Mouse (Mus musculus): Measurements from ENCODE around the gene Rhoa. TPM values are rescaled to one million over a fixed set of nuclear protein-coding genes. Genes with fewer than 3 reads are reported as not detected.

Rhoa gene
- total and polyA plus RNA-seq, 3 experiments = 110 to 234 (median 216) TPM

GRCm38 (mm10) chr9:108290016-108290750 lies 15.7 kb upstream of the Rhoa start, which contains the start of gene Nicn1:
Gene Nicn1 (plus strand): TSS chr9:108290429.
- Histone ChIP-seq H3K4me3 (peak within 1 kb of the TSS; percentile 83), H3K4me1 (ENCODE audit: control insufficient read depth, insufficient read depth, low read length) (peaks cover 5% of the 10 kb centered on the region), H3K79me2 (replicated peaks; ENCODE audit: control insufficient read depth, insufficient read depth, low read length) (no peaks in the 10 kb centered on the region), H3K27me3 (ENCODE audit: control insufficient read depth, insufficient read depth, low read length) (no peaks in the 10 kb centered on the region), H3K27ac (peak within 1 kb of the TSS; percentile 77), H3K36me3 (ENCODE audit: control insufficient read depth, insufficient read depth, low read length) (0 out of 2 replicates have a peak, but pooled peaks cover 3% of the 10 kb centered on the region), H3K9ac (ENCODE audit: low read depth, low read length) (peak within 1 kb of the TSS; percentile 82)
- under 1% methylated on average over 32 of the region's 32 CpGs for WGBS
- intact Hi-C loops (cut with DNase I) = loop anchor here (2.0 kb wide), 1 partner anchor 15 kb away; no protein-coding TSS in a partner anchor
- peak; percentile 85 to 93 for DNase-seq
- TF ChIP-seq POLR2A (IDR thresholded peaks at IDR 0.05; ENCODE audit: insufficient read depth, low read depth, low read length) (peak; percentile 85), EP300 (IDR thresholded peaks at IDR 0.05; ENCODE audit: insufficient read depth, low read depth, low read length) (0 out of 2 replicates have a peak, but pooled peaks have one; percentile 16), CTCF (IDR thresholded peaks at IDR 0.05) (peak; percentile 39)

- Histone ChIP-seq H3K4me1 (ENCODE audit: control insufficient read depth, insufficient read depth, low read length) (peaks cover 5% of the 10 kb centered on the region), H3K4me3 (peak overlapping the region; percentile 83), H3K36me3 (ENCODE audit: control insufficient read depth, insufficient read depth, low read length) (0 out of 2 replicates have a peak, but pooled peaks cover 3% of the 10 kb centered on the region), H3K27ac (peak overlapping the region; percentile 70), H3K27me3 (ENCODE audit: control insufficient read depth, insufficient read depth, low read length) (no peaks in the 10 kb centered on the region), H3K9ac (ENCODE audit: low read depth, low read length) (peak overlapping the region; percentile 73), H3K79me2 (replicated peaks; ENCODE audit: control insufficient read depth, insufficient read depth, low read length) (no peaks in the 10 kb centered on the region)
- no peak for DNase-seq
- intact Hi-C loops (cut with DNase I) = loop anchor here (2.0 kb wide), 1 partner anchor 14 kb away; no protein-coding TSS in a partner anchor
- no peak for TF ChIP-seq EP300 (IDR thresholded peaks at IDR 0.05; ENCODE audit: insufficient read depth, low read depth, low read length)
- TF ChIP-seq CTCF (IDR thresholded peaks at IDR 0.05) = no peak
- TF ChIP-seq POLR2A (IDR thresholded peaks at IDR 0.05; ENCODE audit: insufficient read depth, low read depth, low read length) = no peak
- WGBS = 33% methylated on average over 6 of the region's 6 CpGs
These were observed 15.2 kb upstream of the Rhoa start for GRCm38 (mm10) chr9:108290773-108291172.

DNA sequence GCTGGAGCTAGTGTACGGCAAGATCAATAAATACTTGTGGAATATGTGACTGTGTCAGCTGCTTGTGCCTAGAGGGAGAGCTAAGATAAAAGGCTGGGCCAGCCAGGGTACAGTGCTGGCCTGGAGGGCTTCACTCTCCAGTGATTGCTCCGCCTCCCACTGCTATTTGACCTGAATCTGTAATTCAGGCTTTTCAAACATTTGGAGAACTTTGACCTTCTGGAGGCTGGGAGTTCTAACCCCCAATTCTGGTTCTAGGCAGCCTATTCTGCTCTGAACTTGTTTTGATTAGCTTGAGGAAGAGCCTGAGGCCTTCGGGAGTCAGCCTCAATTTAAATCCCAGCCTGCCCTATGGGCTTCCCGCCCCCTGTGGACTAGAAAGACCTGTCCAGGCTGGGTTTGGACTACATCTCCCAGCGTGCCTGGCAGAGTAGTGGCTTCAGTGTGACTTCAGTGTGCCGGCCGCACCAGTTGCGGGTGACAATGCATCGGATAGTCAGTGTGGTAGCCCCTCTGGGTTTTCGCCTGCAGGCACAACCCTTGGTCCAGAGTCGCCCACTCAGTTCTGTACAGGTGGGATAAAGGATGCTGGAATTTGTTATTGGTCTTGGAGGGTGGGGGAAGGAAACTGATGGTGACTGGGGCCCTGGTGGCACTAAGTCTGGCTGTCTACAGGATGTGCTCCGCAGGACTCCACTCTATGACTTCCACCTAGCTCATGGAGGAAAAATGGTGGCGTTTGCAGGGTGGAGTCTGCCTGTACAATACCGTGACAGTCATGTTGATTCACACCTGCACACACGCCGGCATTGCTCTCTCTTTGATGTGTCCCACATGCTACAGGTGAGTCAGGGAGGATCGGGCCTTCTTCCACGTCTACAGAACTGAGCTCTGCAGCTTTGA lies 9.2 kb upstream of the Rhoa start, which contains the start of gene Amt:
Amt (plus strand) TSS at position 401 of the 903 bp plus-strand sequence.
- Histone ChIP-seq H3K36me3 (ENCODE audit: control insufficient read depth, insufficient read depth, low read length) (no peaks in the 10 kb centered on the region), H3K9ac (ENCODE audit: low read depth, low read length) (no peak within 1 kb of the TSS), H3K79me2 (replicated peaks; ENCODE audit: control insufficient read depth, insufficient read depth, low read length) (no peaks in the 10 kb centered on the region), H3K27ac (no peak within 1 kb of the TSS), H3K27me3 (ENCODE audit: control insufficient read depth, insufficient read depth, low read length) (no peaks in the 10 kb centered on the region), H3K4me3 (no peak within 1 kb of the TSS), H3K4me1 (ENCODE audit: control insufficient read depth, insufficient read depth, low read length) (no peaks in the 10 kb centered on the region)
- intact Hi-C loops (cut with DNase I) = no loop called here
- 51% methylated on average over 18 of the region's 18 CpGs for WGBS
- TF ChIP-seq EP300 (IDR thresholded peaks at IDR 0.05; ENCODE audit: insufficient read depth, low read depth, low read length) = no peak
- TF ChIP-seq POLR2A (IDR thresholded peaks at IDR 0.05; ENCODE audit: insufficient read depth, low read depth, low read length) = no peak
- TF ChIP-seq CTCF (IDR thresholded peaks at IDR 0.05) = no peak
- DNase-seq = no peak

GRCm38 (mm10) chr9:108301853-108302252 lies 4.1 kb upstream of the Rhoa start:
- no peak overlapping the region for H3K27ac ChIP-seq
- DNase-seq = no peak
- WGBS = 89% methylated on average over 3 of the region's 3 CpGs
- TF ChIP-seq EP300 (IDR thresholded peaks at IDR 0.05; ENCODE audit: insufficient read depth, low read depth, low read length) (no peak), POLR2A (IDR thresholded peaks at IDR 0.05; ENCODE audit: insufficient read depth, low read depth, low read length) (0 out of 2 replicates have a peak, but pooled peaks have one; percentile 22)
- peaks cover 7% of the 10 kb centered on the region for H3K4me1 ChIP-seq (ENCODE audit: control insufficient read depth, insufficient read depth, low read length)
- H3K9ac ChIP-seq (ENCODE audit: low read depth, low read length) = no peak overlapping the region
- H3K36me3 ChIP-seq (ENCODE audit: control insufficient read depth, insufficient read depth, low read length) = peaks cover 9% of the 10 kb centered on the region
- H3K79me2 ChIP-seq (replicated peaks; ENCODE audit: control insufficient read depth, insufficient read depth, low read length) = peaks cover 4% of the 10 kb centered on the region; the same call in 1 of the 2 replicates
- H3K27me3 ChIP-seq (ENCODE audit: control insufficient read depth, insufficient read depth, low read length) = no peaks in the 10 kb centered on the region
- no peak overlapping the region for H3K4me3 ChIP-seq
- intact Hi-C loops (cut with DNase I) = no loop called here

- TF ChIP-seq CTCF (IDR thresholded peaks at IDR 0.05) (no peak), POLR2A (IDR thresholded peaks at IDR 0.05; ENCODE audit: insufficient read depth, low read depth, low read length) (no peak), EP300 (IDR thresholded peaks at IDR 0.05; ENCODE audit: insufficient read depth, low read depth, low read length) (no peak)
- WGBS = 25% methylated on average over 4 of the region's 4 CpGs
- Histone ChIP-seq H3K4me3 (peak overlapping the region; percentile 99; the same call in 1 of the 2 replicates), H3K27me3 (ENCODE audit: control insufficient read depth, insufficient read depth, low read length) (no peaks in the 10 kb centered on the region), H3K9ac (ENCODE audit: low read depth, low read length) (peak overlapping the region; percentile 91), H3K27ac (peak overlapping the region; percentile 95), H3K79me2 (replicated peaks; ENCODE audit: control insufficient read depth, insufficient read depth, low read length) (peaks cover 7% of the 10 kb centered on the region), H3K36me3 (ENCODE audit: control insufficient read depth, insufficient read depth, low read length) (peaks cover 26% of the 10 kb centered on the region), H3K4me1 (ENCODE audit: control insufficient read depth, insufficient read depth, low read length) (peaks cover 12% of the 10 kb centered on the region)
- intact Hi-C loops (cut with DNase I) = loop anchor here (2.0 kb wide), 1 partner anchor 14 kb away; the partner anchor contains the start of gene Nicn1
- DNase-seq = peak in 1 of 2 experiments; percentile 17
These were observed 1.2 kb upstream of the Rhoa start for GRCm38 (mm10) chr9:108304716-108305115.
